Mouse (Mus musculus): ENCODE results near the gene Pcp4l1. TPM values are rescaled to one million over a fixed set of nuclear protein-coding genes. Genes with fewer than 3 reads are reported as not detected.

The Pcp4l1 gene
- total and polyA plus RNA-seq, 2 experiments from 2014 or later: 12.3 to 33.4 TPM

GRCm38 (mm10) chr1:171193911-171194830 is 1.9 kb downstream of the Pcp4l1 start:
- no peak for ATAC-seq
- no peaks in the 10 kb centered on the region for H3K9me3 ChIP-seq (ENCODE audit: low read length)
- no peak for TF ChIP-seq CTCF (IDR thresholded peaks at IDR 0.05; ENCODE audit: low read depth)
- peaks cover 31% of the 10 kb centered on the region for H3K27me3 ChIP-seq (ENCODE audit: insufficient read depth, low read length)
- H3K4me1 ChIP-seq (ENCODE audit: insufficient read depth): peaks cover 10% of the 10 kb centered on the region; the same call in 1 of the 2 replicates
- H3K36me3 ChIP-seq (ENCODE audit: insufficient read depth): no peaks in the 10 kb centered on the region
- no peak overlapping the region for H3K9ac ChIP-seq
- 30% methylated on average over 11 of the region's 11 CpGs for WGBS
- no peak overlapping the region for H3K27ac ChIP-seq (ENCODE audit: low read depth, low read length)
- DNase-seq: no peak
- H3K4me2 ChIP-seq (ENCODE audit: low read depth): peak overlapping the region; percentile 41
- no peak overlapping the region; the same call in none of the 2 replicates for H3K4me3 ChIP-seq (ENCODE audit: low read depth, low read length)

DNA sequence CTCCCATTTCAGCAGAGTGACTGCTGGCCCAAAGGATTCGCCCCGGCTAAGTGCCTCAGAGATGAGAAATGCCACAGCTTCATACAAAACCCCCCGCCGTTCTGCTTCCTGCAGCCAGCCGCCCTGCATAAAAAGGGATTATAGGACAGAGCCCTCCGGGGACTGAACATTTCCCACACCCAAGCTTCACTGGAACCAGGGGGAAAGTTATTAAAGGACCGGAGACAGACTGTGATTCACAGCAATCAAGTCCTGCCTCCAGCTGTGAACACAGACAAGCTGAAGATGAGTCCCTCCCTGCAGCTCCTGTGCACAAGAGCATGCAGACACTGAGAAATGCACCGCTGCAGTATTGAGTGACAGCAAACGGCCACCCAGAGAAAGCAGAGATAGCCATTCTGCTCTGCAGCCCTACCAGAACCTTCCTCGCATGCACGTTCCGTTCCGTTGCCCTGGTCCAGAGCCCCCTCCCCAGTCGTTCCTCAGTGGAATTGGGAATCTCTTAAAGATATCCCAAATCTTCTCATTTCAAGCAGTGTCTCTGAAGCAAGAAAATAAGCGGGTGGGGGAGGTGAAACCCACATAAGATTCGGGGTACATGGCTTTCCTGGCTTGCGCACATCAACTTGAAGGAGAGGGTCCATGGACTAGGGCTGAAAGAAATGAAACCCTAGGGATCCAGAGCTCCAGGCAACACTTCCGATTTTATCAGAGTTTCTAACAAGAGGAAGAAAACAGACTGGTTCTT is 2.8 kb downstream of the Pcp4l1 start:
- TF ChIP-seq CTCF (IDR thresholded peaks at IDR 0.05; ENCODE audit: low read depth): no peak
- Histone ChIP-seq H3K9ac (peak overlapping the region; percentile 36), H3K27me3 (ENCODE audit: insufficient read depth, low read length) (peaks cover 31% of the 10 kb centered on the region), H3K27ac (ENCODE audit: low read depth, low read length) (no peak overlapping the region), H3K4me3 (ENCODE audit: low read depth, low read length) (peak overlapping the region; percentile 22), H3K9me3 (ENCODE audit: low read length) (no peaks in the 10 kb centered on the region), H3K36me3 (ENCODE audit: insufficient read depth) (no peaks in the 10 kb centered on the region), H3K4me2 (ENCODE audit: low read depth) (peak overlapping the region; percentile 41), H3K4me1 (ENCODE audit: insufficient read depth) (peaks cover 10% of the 10 kb centered on the region; the same call in 1 of the 2 replicates)
- peak; percentile 20 for DNase-seq
- WGBS: 4% methylated on average over 18 of the region's 18 CpGs
- no peak for ATAC-seq

DNA sequence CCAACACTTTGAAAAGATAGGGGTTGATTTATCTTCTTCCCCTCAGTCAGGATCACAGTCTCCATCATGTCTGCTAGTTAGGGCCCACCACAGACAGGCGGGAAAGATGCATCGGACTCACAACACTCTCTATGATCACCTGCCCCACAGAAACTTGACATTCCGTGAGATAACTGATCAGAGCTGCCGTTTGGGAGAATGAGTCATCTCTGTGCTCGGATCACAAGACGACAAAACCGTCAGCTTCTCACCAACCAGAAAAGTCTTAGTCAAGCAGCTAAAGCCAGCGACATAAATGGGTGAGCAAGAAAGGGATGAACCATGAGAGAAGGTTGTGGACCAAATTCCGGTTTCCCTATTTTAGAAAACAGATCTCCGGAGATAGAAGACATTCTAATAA is 3.8 kb downstream of the Pcp4l1 start:
- TF ChIP-seq CTCF (IDR thresholded peaks at IDR 0.05; ENCODE audit: low read depth): no peak
- WGBS: 59% methylated on average over 10 of the region's 10 CpGs
- Histone ChIP-seq H3K27ac (ENCODE audit: low read depth, low read length) (no peak overlapping the region), H3K4me3 (ENCODE audit: low read depth, low read length) (no peak overlapping the region), H3K36me3 (ENCODE audit: insufficient read depth) (no peaks in the 10 kb centered on the region), H3K4me1 (ENCODE audit: insufficient read depth) (peaks cover 10% of the 10 kb centered on the region; the same call in 1 of the 2 replicates), H3K9me3 (ENCODE audit: low read length) (no peaks in the 10 kb centered on the region), H3K27me3 (ENCODE audit: insufficient read depth, low read length) (peaks cover 29% of the 10 kb centered on the region), H3K4me2 (ENCODE audit: low read depth) (no peak overlapping the region), H3K9ac (no peak overlapping the region)
- DNase-seq: no peak
- no peak for ATAC-seq

DNA sequence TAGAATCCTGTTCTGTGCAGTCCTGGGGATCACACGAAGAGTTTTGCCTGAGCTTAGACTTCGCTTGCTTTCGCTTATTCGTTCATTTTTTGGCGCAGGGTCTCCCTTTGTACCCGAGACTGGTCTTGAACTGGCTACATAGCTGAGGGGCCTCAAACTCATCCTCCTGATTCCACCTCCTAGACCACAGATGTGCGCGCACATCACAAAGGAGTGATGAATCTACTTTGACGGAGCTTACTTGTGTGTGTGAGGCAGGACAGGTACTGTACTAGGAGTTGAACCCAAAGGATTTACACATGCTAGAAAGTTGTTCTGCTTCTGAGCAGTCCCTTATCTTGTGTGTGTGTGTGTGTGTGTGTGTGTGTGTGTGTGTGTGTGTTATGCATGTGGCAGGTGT is 5.2 kb downstream of the Pcp4l1 start:
- ATAC-seq: no peak
- no peaks in the 10 kb centered on the region for H3K36me3 ChIP-seq (ENCODE audit: insufficient read depth)
- DNase-seq: no peak
- H3K4me3 ChIP-seq (ENCODE audit: low read depth, low read length): no peak overlapping the region
- H3K27me3 ChIP-seq (ENCODE audit: insufficient read depth, low read length): peaks cover 22% of the 10 kb centered on the region
- H3K9ac ChIP-seq: no peak overlapping the region
- peaks cover 10% of the 10 kb centered on the region; the same call in 1 of the 2 replicates for H3K4me1 ChIP-seq (ENCODE audit: insufficient read depth)
- 93% methylated on average over 9 of the region's 9 CpGs for WGBS
- H3K9me3 ChIP-seq (ENCODE audit: low read length): no peaks in the 10 kb centered on the region
- H3K27ac ChIP-seq (ENCODE audit: low read depth, low read length): no peak overlapping the region
- no peak for TF ChIP-seq CTCF (IDR thresholded peaks at IDR 0.05; ENCODE audit: low read depth)
- H3K4me2 ChIP-seq (ENCODE audit: low read depth): no peak overlapping the region

GRCm38 (mm10) chr1:171189476-171190114 is 6.5 kb downstream of the Pcp4l1 start:
- DNase-seq: peak; percentile 12
- 30% methylated on average over 14 of the region's 14 CpGs for WGBS
- peak; percentile 27; the same call in 1 of the 2 replicates for ATAC-seq
- no peaks in the 10 kb centered on the region for H3K9me3 ChIP-seq (ENCODE audit: low read length)
- H3K27me3 ChIP-seq (ENCODE audit: insufficient read depth, low read length): peaks cover 21% of the 10 kb centered on the region
- no peak for TF ChIP-seq CTCF (IDR thresholded peaks at IDR 0.05; ENCODE audit: low read depth)
- H3K4me3 ChIP-seq (ENCODE audit: low read depth, low read length): no peak overlapping the region
- no peak overlapping the region for H3K4me2 ChIP-seq (ENCODE audit: low read depth)
- no peak overlapping the region for H3K27ac ChIP-seq (ENCODE audit: low read depth, low read length)
- H3K36me3 ChIP-seq (ENCODE audit: insufficient read depth): no peaks in the 10 kb centered on the region
- H3K9ac ChIP-seq: no peak overlapping the region
- H3K4me1 ChIP-seq (ENCODE audit: insufficient read depth): peaks cover 5% of the 10 kb centered on the region; the same call in 1 of the 2 replicates

DNA sequence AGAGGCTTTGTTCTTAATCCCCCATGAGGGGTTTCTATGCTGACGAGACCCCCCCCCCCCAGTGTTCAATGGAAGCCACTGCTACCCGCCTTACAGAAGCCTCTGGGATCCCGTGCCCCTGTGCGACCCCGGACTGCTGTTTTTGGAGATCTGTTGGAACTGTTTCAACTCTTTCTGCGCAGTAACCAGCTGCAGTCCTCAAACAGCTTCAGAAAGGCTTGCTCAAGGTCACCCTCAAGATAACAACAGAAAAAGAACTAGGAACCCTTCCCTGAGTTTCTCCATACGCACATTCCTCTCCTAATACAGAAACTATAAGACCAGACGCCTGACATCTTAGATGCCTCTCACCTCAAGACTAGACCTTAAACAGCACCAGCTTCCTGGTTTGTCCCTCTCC is 7.0 kb downstream of the Pcp4l1 start:
- Histone ChIP-seq H3K4me1 (ENCODE audit: insufficient read depth) (peaks cover 5% of the 10 kb centered on the region; the same call in 1 of the 2 replicates), H3K9ac (no peak overlapping the region), H3K4me3 (ENCODE audit: low read depth, low read length) (no peak overlapping the region), H3K36me3 (ENCODE audit: insufficient read depth) (no peaks in the 10 kb centered on the region), H3K27me3 (ENCODE audit: insufficient read depth, low read length) (peaks cover 16% of the 10 kb centered on the region), H3K4me2 (ENCODE audit: low read depth) (no peak overlapping the region), H3K9me3 (ENCODE audit: low read length) (no peaks in the 10 kb centered on the region), H3K27ac (ENCODE audit: low read depth, low read length) (no peak overlapping the region)
- TF ChIP-seq CTCF (IDR thresholded peaks at IDR 0.05; ENCODE audit: low read depth): no peak
- ATAC-seq (no peak), DNase-seq (no peak)
- WGBS: 17% methylated on average over 8 of the region's 8 CpGs

All from forebrain, postnatal 0 days (tissue).